Mouse (Mus musculus): Measurements from ENCODE around the gene Irf6. TPM values are rescaled to one million over a fixed set of nuclear protein-coding genes. Genes with fewer than 3 reads are reported as not detected.

The Irf6 gene
- 1 to 10 TPM; 3.9 to 6.5 (median 5.1) TPM for polyA plus RNA-seq (2017; shearing (Covaris generic))

GRCm38 (mm10) chr1:193152872-193153271 is at the start of gene Irf6:
TSS of gene Irf6 (plus strand) at chr1:193153111.
- peak; percentile 98 for ATAC-seq

- ATAC-seq: no peak
These were observed 40.8 kb upstream of the Irf6 start for GRCm38 (mm10) chr1:193112093-193112492.

- no peak for ATAC-seq
These were observed 30.1 kb upstream of the Irf6 start for GRCm38 (mm10) chr1:193122793-193123192.

GRCm38 (mm10) chr1:193123290-193123689 is 29.6 kb upstream of the Irf6 start:
- ATAC-seq: no peak

GRCm38 (mm10) chr1:193125835-193126234 is 27.1 kb upstream of the Irf6 start:
- ATAC-seq: no peak

- ATAC-seq: no peak
These were observed 24.9 kb upstream of the Irf6 start for GRCm38 (mm10) chr1:193128055-193128454.

- no peak for ATAC-seq
These were observed 23.6 kb upstream of the Irf6 start for GRCm38 (mm10) chr1:193129321-193129720.

GRCm38 (mm10) chr1:193129786-193130455 is 23.0 kb upstream of the Irf6 start, which contains the start of gene Diexf:
TSS of gene Diexf (minus strand) at chr1:193130272.
- peak; percentile 78 for ATAC-seq

- ATAC-seq: peak; percentile 19
These were observed 22.5 kb upstream of the Irf6 start for GRCm38 (mm10) chr1:193130456-193130825.

GRCm38 (mm10) chr1:193130839-193131238 is 22.1 kb upstream of the Irf6 start:
- peak; percentile 62 for ATAC-seq

- ATAC-seq: no peak
These were observed 21.5 kb upstream of the Irf6 start for GRCm38 (mm10) chr1:193131311-193131948.

- ATAC-seq: no peak
These were observed 20.5 kb upstream of the Irf6 start for GRCm38 (mm10) chr1:193132385-193132784.

- ATAC-seq: no peak
These were observed 19.2 kb upstream of the Irf6 start for GRCm38 (mm10) chr1:193133726-193134125.

- ATAC-seq: no peak
These were observed 14.8 kb upstream of the Irf6 start for GRCm38 (mm10) chr1:193138087-193138486.

- no peak for ATAC-seq
These were observed 14.2 kb upstream of the Irf6 start for GRCm38 (mm10) chr1:193138669-193139068.

GRCm38 (mm10) chr1:193141118-193141517 is 11.8 kb upstream of the Irf6 start:
- ATAC-seq: no peak

GRCm38 (mm10) chr1:193142517-193143062 is 10.3 kb upstream of the Irf6 start:
- ATAC-seq: no peak

GRCm38 (mm10) chr1:193144516-193144915 is 8.4 kb upstream of the Irf6 start:
- ATAC-seq: no peak

GRCm38 (mm10) chr1:193145101-193145500 is 7.8 kb upstream of the Irf6 start:
- ATAC-seq: no peak

- ATAC-seq: peak; percentile 68
These were observed 6.5 kb upstream of the Irf6 start for GRCm38 (mm10) chr1:193146416-193146815.

GRCm38 (mm10) chr1:193149231-193149630 is 3.7 kb upstream of the Irf6 start:
- no peak for ATAC-seq

GRCm38 (mm10) chr1:193151134-193151533 is 1.8 kb upstream of the Irf6 start:
- no peak for ATAC-seq

GRCm38 (mm10) chr1:193153561-193153960 is 650 bp downstream of the Irf6 start:
- ATAC-seq: no peak

All from inflammation-experienced regulatory T-cells, adult 6 months (primary cell).